8 mouse cellular contexts compared by ENCODE assay signal in genomic region chr2:92954404-92955114, GRCm38 (mm10). TPM values are rescaled to one million over a fixed set of nuclear protein-coding genes. Genes with fewer than 3 reads are reported as not detected.
DNase-seq lines count a peak whose midpoint lies in the region; ATAC-seq and TF ChIP-seq lines count a peak whose summit lies in the region.

No protein-coding gene starts in this region.

- H3K27me3 ChIP-seq in spleen, adult 2 months (ENCODE audit: control insufficient read depth, insufficient read depth, low read length): no peaks in the 10 kb centered on the region; the same call in 1 of the 2 replicates

- H3K4me3 ChIP-seq in spleen, adult 2 months (ENCODE audit: extremely low read depth, insufficient read depth, insufficient read length): no peak overlapping the region

- ATAC-seq in CD4-positive, CD25-positive, alpha-beta regulatory T cell, adult 4 months: no peak
- peak; percentile 55 for ATAC-seq in frontal cortex, adult (ENCODE audit: low TSS enrichment)

- 51% methylated on average over 11 of the region's 11 CpGs for WGBS in spleen, adult 2 months

- H3K36me3 ChIP-seq in spleen, adult 2 months (ENCODE audit: control insufficient read depth, insufficient read depth, low read length): no peaks in the 10 kb centered on the region

- no peak for TF ChIP-seq POLR2A in brain, embryonic 14.5 days (IDR thresholded peaks at IDR 0.05; ENCODE audit: borderline replicate concordance, extremely low read depth, insufficient read depth, insufficient read length, poor library complexity, severe bottlenecking)
- TF ChIP-seq POLR2A in spleen, adult 2 months (IDR thresholded peaks at IDR 0.05; ENCODE audit: low read depth, low read length): no peak

- H3K27ac ChIP-seq in spleen, adult 2 months (ENCODE audit: insufficient read depth, low read length): no peak overlapping the region

- no peaks in the 10 kb centered on the region for H3K4me1 ChIP-seq in spleen, adult 2 months (ENCODE audit: control insufficient read depth, insufficient read depth, insufficient read length)

- peak; percentile 79 for TF ChIP-seq CTCF in brain, embryonic 14.5 days (IDR thresholded peaks at IDR 0.05; ENCODE audit: borderline replicate concordance, extremely low read depth, insufficient read depth, insufficient read length)
- peak; percentile 53; the same call in 1 of the 2 replicates for TF ChIP-seq CTCF in spleen, adult 2 months (IDR thresholded peaks at IDR 0.05; ENCODE audit: extremely low read depth, insufficient read depth, insufficient read length, insufficient replicate concordance)

- DNase-seq in CD4-positive, CD25-positive, alpha-beta regulatory T cell, adult 2 months (ENCODE audit: low read depth, low spot score): peak; percentile 74
- DNase-seq in CD8-positive naive resting alpha-beta T cell, adult 2 months (ENCODE audit: low read depth in 2 of 2, low spot score in 2 of 2): peak; percentile 39 to 51
- DNase-seq in brain, embryonic 14.5 days (ENCODE audit: low read depth): peak; percentile 76
- DNase-seq in kidney, postnatal 36 days: peak; percentile 42 to 82
- DNase-seq in lung, adult 18-20 months: peak; percentile 69 to 72
- DNase-seq in spleen, adult 2 months (ENCODE audit: low read depth in 1 of 2, low spot score in 2 of 2): peak; percentile 3 to 46

RNA-seq across cellular contexts. Expression of gene Syt13, which starts 39.7 kb away (rescaled TPM):
- not detected for polyA plus RNA-seq in CD4-positive, CD25-positive, alpha-beta regulatory T cell, adult 4 months (2017; shearing (Covaris generic))
- polyA plus RNA-seq in brain, embryonic 14.5 days (2012; rRNA removed): 65.0 and 80.5 TPM in 2 replicates
- polyA plus RNA-seq in spleen, adult 2 months (2012; rRNA removed): 0.36 and 0.50 TPM in 2 replicates

Comparison
In these comparisons a context has a peak if more than half of its experiments do, and no peak if none do; other contexts are left out.
1. DNase-seq: peak in every context shown above with its lines; median percentile 76 in brain, embryonic 14.5 days; 74 in CD4-positive, CD25-positive, alpha-beta regulatory T cell, adult 2 months; 70 in lung, adult 18-20 months; 62 in kidney, postnatal 36 days; 45 in CD8-positive naive resting alpha-beta T cell, adult 2 months; 24 in spleen, adult 2 months.
2. RNA of gene Syt13, which starts 39.7 kb away (polyA plus RNA-seq): 65.0 to 80.5 TPM in brain, embryonic 14.5 days; 0.36 to 0.50 TPM in spleen, adult 2 months and not detected in CD4-positive, CD25-positive, alpha-beta regulatory T cell, adult 4 months; every median in the first group is over 10 times any median in the second.